Mouse (Mus musculus): Measurements from ENCODE around the gene Slc35f6. TPM values are rescaled to one million over a fixed set of nuclear protein-coding genes. Genes with fewer than 3 reads are reported as not detected.

Gene Slc35f6
- polyA plus RNA-seq, 1 experiment = 33.1 TPM

GRCm38 (mm10) chr5:30701866-30702265 is 54.1 kb downstream of the Slc35f6 start:
- Histone ChIP-seq H3K27me3 (ENCODE audit: control insufficient read depth, insufficient read depth, insufficient read length) (peaks cover 46% of the 10 kb centered on the region), H3K4me2 (ENCODE audit: low read depth) (no peak overlapping the region), H3K79me2 (ENCODE audit: control insufficient read depth, insufficient read depth) (no peaks in the 10 kb centered on the region), H3K36me3 (ENCODE audit: control insufficient read depth, insufficient read depth) (no peaks in the 10 kb centered on the region), H3K4me3 (no peak overlapping the region), H3ac (ENCODE audit: control insufficient read depth, insufficient read length) (no peak overlapping the region)
- no peak for TF ChIP-seq TCF3 (IDR thresholded peaks at IDR 0.05; ENCODE audit: insufficient read length, low read depth)

Other genes starting within 250 kb of the Slc35f6 start
- gene Otof, start 186.0 kb upstream of the Slc35f6 start, polyA plus RNA-seq (2012; fragmentation: generic; extraction: Trizol) = not detected
- gene 1700001C02Rik, start 181.9 kb upstream of the Slc35f6 start, polyA plus RNA-seq (2012; fragmentation: generic; extraction: Trizol) = not detected
- not detected for gene Cib4, start 102.1 kb upstream of the Slc35f6 start, polyA plus RNA-seq (2012; fragmentation: generic; extraction: Trizol)
- gene Kcnk3, start 59.8 kb upstream of the Slc35f6 start, polyA plus RNA-seq (2012; fragmentation: generic; extraction: Trizol) = 0.11 TPM
- gene Cenpa, start 18.8 kb downstream of the Slc35f6 start, polyA plus RNA-seq (2012; fragmentation: generic; extraction: Trizol) = 65.3 TPM
- gene Dpysl5, start 63.6 kb downstream of the Slc35f6 start, polyA plus RNA-seq (2012; fragmentation: generic; extraction: Trizol) = 0.01 TPM
- 58.7 TPM for gene Mapre3, start 166.7 kb downstream of the Slc35f6 start, polyA plus RNA-seq (2012; fragmentation: generic; extraction: Trizol)
- 52.8 TPM for gene Tmem214, start 220.1 kb downstream of the Slc35f6 start, polyA plus RNA-seq (2012; fragmentation: generic; extraction: Trizol)
- 3.1 TPM for gene Agbl5, start 240.8 kb downstream of the Slc35f6 start, polyA plus RNA-seq (2012; fragmentation: generic; extraction: Trizol)